Mouse (Mus musculus) stomach, postnatal 0 days (tissue): ENCODE results near the gene Hspa5.

ENCODE experiments used
- CTCF ChIP-seq: IDR thresholded peaks from 2 replicates; pipeline ENCODE4 v1.5.1; 2016; ENCODE audit warnings: antibody characterized with exemption, low read depth, mild to moderate bottlenecking, moderate library complexity
- EP300 ChIP-seq: optimal IDR thresholded peaks from 2 replicates; pipeline ENCODE3; 2016; ENCODE audit warnings: antibody characterized with exemption

GRCm38 (mm10) chr2:34736626-34737025 is 35.1 kb upstream of the Hspa5 start:
- TF ChIP-seq CTCF (no peak), EP300 (no peak)
